Mouse (Mus musculus) brain, embryonic 14.5 days (tissue): ENCODE results near the gene Gp1ba. TPM values are rescaled to one million over a fixed set of nuclear protein-coding genes. Genes with fewer than 3 reads are reported as not detected.

Source experiments
- DNase-seq: peaks from one replicate; pipeline ENCODE4 v3.0.0-alpha.2; 2011; ENCODE audit warnings: low read depth
- CTCF ChIP-seq: fragments of 200-500 bp; IDR thresholded peaks from 2 replicates; pipeline ENCODE4 v1.5.1; 2012; ENCODE audit warnings: inconsistent platforms, mild to moderate bottlenecking, moderate library complexity, borderline replicate concordance; ENCODE audit not compliant: insufficient read depth, insufficient read length; ENCODE audit errors: extremely low read depth
- POLR2A ChIP-seq: fragments of 200-500 bp; IDR thresholded peaks from 2 replicates; pipeline ENCODE4 v1.6.1; 2012; ENCODE audit warnings: mild to moderate bottlenecking, inconsistent platforms, borderline replicate concordance; ENCODE audit not compliant: poor library complexity, insufficient read depth, insufficient read length, severe bottlenecking; ENCODE audit errors: extremely low read depth
- polyA plus RNA-seq: library from polyadenylated mRNA; depleted of rRNA; stranded (reverse); fragments of >200 nt; gene quantifications from 2 replicates; pipeline ENCODE4 v1.2.3, GENCODE M21; 2012

Gene Gp1ba
- polyA plus RNA-seq, 1 experiment, result 0.30 TPM

GRCm38 (mm10) chr11:70610752-70611151 is 28.2 kb upstream of the Gp1ba start:
- no peak for DNase-seq
- TF ChIP-seq POLR2A, result no peak

- no peak for DNase-seq
- TF ChIP-seq POLR2A (no peak), CTCF (peak; percentile 8; the same call in 1 of the 2 replicates)
Measured at GRCm38 (mm10) chr11:70612505-70612904, 26.4 kb upstream of the Gp1ba start.

- peak; percentile 37 for DNase-seq
- TF ChIP-seq CTCF, result 0 out of 2 replicates have a peak, but pooled peaks have one; percentile 4
- no peak for TF ChIP-seq POLR2A
Measured at GRCm38 (mm10) chr11:70615074-70615473, 23.8 kb upstream of the Gp1ba start.

GRCm38 (mm10) chr11:70615516-70616093 is 23.3 kb upstream of the Gp1ba start, which contains the start of gene 4930544D05Rik:
Gene 4930544D05Rik (plus strand): TSS chr11:70615848.
- no peak for DNase-seq
- no peak for TF ChIP-seq POLR2A
- no peak for TF ChIP-seq CTCF

GRCm38 (mm10) chr11:70619101-70619500 is 19.8 kb upstream of the Gp1ba start, which contains the start of gene Chrne:
Gene Chrne (minus strand): TSS chr11:70619216.
- TF ChIP-seq POLR2A (no peak), CTCF (no peak)
- DNase-seq, result no peak

GRCm38 (mm10) chr11:70621972-70622814 is 16.7 kb upstream of the Gp1ba start:
- TF ChIP-seq POLR2A, result no peak
- TF ChIP-seq CTCF, result no peak
- no peak for DNase-seq

GRCm38 (mm10) chr11:70623053-70623742 is 15.7 kb upstream of the Gp1ba start:
- no peak for DNase-seq
- no peak for TF ChIP-seq POLR2A
- peak; percentile 18; the same call in 1 of the 2 replicates for TF ChIP-seq CTCF

GRCm38 (mm10) chr11:70625473-70625872 is 13.4 kb upstream of the Gp1ba start:
- DNase-seq, result peak; percentile 47
- peak; percentile 68; the same call in 1 of the 2 replicates for TF ChIP-seq CTCF
- no peak for TF ChIP-seq POLR2A

- DNase-seq, result no peak
- TF ChIP-seq CTCF (no peak), POLR2A (no peak)
Measured at GRCm38 (mm10) chr11:70626877-70627276, 12.0 kb upstream of the Gp1ba start.

- no peak for DNase-seq
Measured at GRCm38 (mm10) chr11:70628431-70628830, 10.5 kb upstream of the Gp1ba start.

GRCm38 (mm10) chr11:70629557-70629956 is 9.4 kb upstream of the Gp1ba start:
- TF ChIP-seq CTCF (peak; percentile 40; the same call in 1 of the 2 replicates), POLR2A (no peak)
- peak; percentile 52 for DNase-seq

More at GRCm38 (mm10) chr11:70628431-70628830, 10.5 kb upstream of the Gp1ba start:
- TF ChIP-seq CTCF (no peak), POLR2A (no peak)
